Mouse (Mus musculus): ENCODE results near the gene Trim28.

Trim28 gene

GRCm38 (mm10) chr7:13033451-13034147 is 34.7 kb downstream of the Trim28 start:
- no peak for DNase-seq (ENCODE audit: low read depth, low spot score)

DNA sequence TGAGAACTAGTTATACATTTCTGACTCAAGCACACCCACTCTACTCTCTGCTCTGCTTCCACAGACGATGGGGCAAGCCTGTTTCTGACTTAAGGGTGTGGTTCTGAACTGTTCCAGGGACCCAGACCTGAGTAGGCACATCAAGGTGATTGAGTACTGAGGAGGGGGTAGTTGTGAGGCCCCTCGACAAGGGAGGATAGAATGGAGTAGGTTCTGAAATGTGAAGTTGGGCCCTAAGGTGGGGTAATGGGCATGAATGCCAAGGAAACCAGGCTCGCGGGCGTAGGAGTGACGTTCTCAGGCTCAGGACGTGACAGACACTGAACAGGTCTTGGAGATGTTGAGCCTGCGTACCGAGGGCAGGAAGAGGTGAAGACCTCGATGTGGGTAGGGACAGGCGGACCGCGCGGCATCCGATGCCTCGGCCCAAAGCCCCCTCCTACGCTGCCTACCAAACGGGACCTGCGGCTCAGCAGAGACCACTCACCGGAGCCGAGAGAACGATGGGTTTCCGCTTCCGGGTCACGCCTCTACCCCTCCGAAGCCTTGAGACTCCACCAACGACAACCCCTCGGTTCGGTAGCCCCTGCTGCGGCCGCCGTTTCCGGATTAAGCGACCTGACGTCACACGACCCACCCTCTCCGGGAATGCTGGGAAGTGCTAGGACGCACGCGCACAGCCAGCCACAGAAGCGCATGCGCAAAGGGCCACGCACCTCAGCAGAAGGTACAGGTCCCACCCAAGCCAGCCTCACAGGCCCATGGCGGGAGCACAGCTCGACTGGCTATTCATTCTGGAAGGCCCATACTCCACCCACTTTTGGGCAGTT is 35.4 kb downstream of the Trim28 start, which contains the start of gene Chmp2a:
Chmp2a (minus strand) TSS at position 660 of the 830 bp plus-strand sequence.
- peak; percentile 96 for DNase-seq (ENCODE audit: low read depth, low spot score)

DNA sequence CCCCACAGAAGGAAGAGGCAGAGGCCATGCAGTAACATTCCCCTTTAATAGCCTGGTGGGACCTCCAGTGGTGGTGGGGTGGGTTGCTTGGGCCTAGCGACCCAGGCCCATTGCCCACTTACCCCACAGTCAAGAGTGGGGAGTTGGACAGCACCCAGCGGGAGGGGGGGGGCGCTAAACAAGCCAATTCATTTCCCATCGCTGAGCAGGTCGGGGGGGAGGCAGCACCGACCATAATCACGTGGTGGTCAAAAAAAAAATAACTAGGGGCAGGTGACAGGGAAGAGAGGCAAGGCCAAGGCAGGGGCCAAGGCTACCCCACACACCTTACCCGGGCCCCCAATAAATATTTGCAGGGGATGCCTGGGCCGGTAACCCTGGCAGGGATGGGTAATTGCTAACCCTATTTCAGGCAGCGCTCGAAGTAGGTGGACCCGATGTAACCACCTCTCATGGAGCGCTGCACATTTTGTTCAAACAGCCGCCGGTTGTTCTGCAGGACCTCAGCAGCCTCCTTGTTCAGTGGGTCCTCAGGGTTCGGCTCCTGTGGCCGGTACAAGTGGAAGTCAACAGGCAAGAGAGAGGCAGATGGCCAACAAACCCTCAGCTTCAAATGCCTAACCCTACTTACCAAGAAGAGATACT is 36.4 kb downstream of the Trim28 start:
- no peak for DNase-seq (ENCODE audit: low read depth, low spot score)

DNA sequence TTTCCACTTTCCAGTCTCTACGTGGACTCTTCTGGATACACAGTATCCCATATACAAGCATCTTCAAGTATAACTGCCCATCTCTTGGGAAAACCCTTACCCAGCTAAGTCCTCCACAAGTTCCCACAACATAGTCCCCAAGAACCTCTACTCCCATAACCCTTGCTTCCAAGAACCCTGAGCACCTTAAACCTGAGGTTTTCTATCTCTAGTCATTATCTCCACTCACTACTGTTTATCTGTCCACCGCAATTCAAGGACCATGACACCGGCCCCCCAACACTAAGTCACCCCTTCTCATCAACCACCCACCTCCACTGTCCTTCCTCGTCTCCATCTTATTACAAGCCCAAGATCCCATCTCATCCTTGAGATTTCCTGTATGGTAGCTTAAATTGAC is 37.9 kb downstream of the Trim28 start:
- no peak for DNase-seq (ENCODE audit: low read depth, low spot score)

- DNase-seq (ENCODE audit: low read depth, low spot score): no peak
These were observed 38.5 kb downstream of the Trim28 start for GRCm38 (mm10) chr7:13037366-13037765.

DNA sequence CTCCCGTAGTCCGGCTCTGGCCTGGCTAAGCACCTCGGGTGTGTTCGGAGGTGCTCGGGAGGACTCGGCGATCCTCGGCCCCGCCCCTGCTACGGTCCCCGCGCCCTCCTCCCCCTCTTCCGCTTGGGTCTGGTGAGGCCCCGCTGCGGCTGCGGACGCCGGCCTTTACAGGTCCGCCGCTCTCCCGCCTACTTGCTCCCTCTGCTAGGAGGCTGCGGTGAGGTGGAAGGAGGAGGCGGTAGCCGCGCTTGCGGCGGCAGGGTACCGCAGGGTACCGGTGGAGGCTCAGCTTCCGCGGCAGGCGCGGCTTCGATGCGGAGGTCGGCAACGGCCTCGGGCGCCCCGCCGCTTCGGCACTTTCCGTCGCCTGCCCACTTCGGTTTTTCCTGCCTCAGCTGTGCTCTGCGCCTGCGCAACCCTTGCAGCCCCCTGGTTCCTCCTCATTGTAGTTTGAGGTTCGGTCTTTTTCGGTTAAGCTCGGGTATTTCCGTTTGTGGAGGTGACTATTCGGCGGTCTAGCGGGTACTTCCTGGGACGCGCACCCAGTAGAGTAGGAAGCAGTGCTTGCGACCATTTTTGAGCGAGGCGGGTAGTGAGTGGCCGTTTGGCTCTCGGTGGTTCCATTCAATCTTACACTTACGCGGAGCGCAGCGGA is 39.1 kb downstream of the Trim28 start, which contains the start of gene Ube2m:
Ube2m (minus strand) TSS at position 375 of the 655 bp plus-strand sequence.
- peak; percentile 98 for DNase-seq (ENCODE audit: low read depth, low spot score)

GRCm38 (mm10) chr7:13038621-13039169 is 39.8 kb downstream of the Trim28 start:
- no peak for DNase-seq (ENCODE audit: low read depth, low spot score)

- DNase-seq (ENCODE audit: low read depth, low spot score): no peak
These were observed 40.3 kb downstream of the Trim28 start for GRCm38 (mm10) chr7:13039181-13039580.

DNA sequence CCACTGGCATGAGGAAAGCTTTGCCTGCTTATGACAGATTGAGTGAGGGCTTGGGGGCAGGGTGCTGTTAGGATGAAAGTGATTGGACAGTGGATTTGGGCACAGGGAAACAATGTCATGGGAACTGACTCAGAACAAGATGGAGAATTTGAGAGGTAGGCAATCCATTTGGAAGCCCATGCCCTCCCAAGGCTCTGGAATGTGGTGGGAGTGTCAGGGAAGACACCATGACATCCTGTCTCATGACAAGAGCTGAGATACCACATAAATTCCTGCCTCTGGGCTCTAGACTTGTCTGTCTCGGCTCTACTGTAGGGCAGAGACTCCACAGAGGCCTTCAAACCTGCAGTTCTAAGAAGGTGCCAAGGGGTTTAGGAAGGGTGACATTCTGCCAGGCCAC is 42.3 kb downstream of the Trim28 start:
- no peak for DNase-seq (ENCODE audit: low read depth, low spot score)

DNA sequence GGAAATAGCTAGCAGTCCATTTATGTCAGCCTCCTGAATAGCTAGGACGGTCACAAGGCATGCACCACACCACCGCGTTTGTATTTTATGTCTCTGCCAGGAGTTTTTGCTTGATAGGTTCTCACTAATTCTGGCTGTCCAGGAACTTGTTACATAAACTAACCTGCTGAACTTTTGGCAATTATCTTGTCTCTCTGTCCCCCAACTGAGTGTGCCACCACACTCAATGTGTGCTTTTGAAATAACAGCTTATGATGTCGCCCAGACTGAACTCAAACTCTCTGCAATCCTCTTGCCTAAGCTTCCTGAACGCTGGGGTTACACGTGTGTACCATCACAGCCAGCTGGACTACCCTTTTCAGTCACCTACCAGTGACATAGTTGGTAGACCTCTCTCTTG is 43.6 kb downstream of the Trim28 start:
- DNase-seq (ENCODE audit: low read depth, low spot score): no peak

- no peak for DNase-seq (ENCODE audit: low read depth, low spot score)
These were observed 44.2 kb downstream of the Trim28 start for GRCm38 (mm10) chr7:13043120-13043444.

DNA sequence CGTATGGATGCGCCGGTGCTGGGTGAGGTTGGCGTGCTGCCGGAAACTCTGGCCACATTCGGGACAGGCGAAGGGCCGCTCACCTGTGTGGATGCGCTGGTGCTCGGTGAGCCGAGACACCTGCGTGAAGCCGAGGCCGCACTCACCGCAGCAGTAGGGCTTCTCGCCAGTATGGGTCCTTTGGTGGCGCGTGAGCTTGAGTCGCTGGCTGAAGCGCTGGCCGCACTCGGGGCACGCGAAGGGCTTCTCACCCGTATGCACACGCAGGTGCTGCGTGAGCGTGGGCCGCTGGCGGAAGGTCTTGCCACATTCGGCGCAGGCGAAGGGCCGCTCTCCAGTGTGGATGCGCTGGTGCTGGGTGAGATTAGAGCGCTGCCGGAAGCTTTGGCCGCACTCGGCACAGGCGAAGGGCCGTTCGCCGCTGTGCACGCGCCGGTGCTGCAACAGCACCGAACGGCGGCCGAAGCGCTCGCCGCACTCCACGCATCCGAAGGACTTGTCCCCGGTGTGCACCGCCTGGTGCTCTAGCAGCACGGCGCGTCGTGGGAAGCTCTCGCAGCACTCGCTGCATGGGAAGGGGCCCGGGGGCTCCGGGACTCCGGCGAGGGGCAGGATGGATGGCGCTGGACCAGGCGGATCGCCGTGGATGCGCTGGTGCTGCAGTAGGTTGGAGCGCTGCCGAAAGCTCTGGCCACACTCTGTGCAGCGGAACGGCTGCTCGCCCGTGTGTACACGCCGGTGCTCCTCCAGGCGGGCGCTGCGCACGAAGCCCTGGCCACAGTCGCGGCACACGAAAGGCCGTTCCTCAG is 44.7 kb downstream of the Trim28 start:
- no peak for DNase-seq (ENCODE audit: low read depth, low spot score)

DNA sequence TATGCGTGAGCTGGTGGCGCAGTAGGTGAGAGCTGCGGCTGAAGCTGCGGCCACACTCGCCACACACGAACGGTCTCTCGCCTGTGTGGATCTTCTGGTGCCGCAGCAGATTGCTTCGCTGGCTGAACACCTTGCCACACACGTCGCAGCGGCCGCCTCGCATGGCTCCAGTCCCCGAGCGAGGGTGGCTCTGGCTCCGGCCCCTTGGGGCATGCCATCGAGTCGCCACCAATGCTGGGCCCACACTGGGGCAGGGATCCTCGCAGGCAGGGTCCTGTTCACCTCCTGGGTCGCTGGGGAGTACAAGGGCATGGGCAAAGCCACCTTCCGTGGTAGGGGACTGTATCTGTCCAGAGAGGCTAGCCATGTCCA is 45.3 kb downstream of the Trim28 start:
- DNase-seq (ENCODE audit: low read depth, low spot score): no peak

GRCm38 (mm10) chr7:13046084-13046483 is 47.2 kb downstream of the Trim28 start:
- no peak for DNase-seq (ENCODE audit: low read depth, low spot score)

- DNase-seq (ENCODE audit: low read depth, low spot score): no peak
These were observed 54.1 kb downstream of the Trim28 start for GRCm38 (mm10) chr7:13053001-13053400.

DNA sequence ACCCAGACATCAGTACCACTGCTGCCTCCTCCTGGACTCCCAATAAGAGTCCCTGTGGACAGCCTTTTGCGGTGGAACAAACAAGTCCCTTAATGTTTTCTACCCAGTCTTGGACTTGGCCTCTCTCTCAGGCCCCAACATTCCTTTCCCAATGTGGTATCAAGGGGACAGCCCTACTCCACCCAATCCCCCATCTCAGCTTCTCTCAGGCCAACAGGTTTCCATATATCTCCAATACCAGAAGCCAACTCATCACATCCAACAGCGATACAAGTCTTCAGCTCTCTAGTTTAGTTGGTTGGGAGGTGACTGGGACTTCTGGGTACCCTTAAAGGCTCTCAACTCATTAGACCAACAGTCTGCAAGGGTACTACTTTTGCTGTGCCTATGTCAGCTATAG is 54.6 kb downstream of the Trim28 start:
- no peak for DNase-seq (ENCODE audit: low read depth, low spot score)

DNA sequence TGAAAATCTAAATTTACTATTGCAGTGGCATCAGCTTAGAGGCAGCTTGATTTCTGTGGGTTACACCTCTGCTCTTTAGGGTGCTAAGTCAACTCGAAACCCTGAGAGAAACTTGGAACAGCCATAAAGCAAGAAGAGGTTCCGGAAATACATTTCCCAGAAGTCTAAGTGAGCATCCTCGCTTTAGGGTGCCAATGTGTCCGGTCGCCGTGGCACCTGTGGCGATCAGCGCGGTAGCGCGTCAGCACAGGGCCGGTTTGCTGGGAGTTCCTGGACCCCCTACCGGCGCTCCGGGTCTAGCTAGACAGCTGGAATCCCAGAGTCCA is 55.0 kb downstream of the Trim28 start:
- DNase-seq (ENCODE audit: low read depth, low spot score): no peak

DNA sequence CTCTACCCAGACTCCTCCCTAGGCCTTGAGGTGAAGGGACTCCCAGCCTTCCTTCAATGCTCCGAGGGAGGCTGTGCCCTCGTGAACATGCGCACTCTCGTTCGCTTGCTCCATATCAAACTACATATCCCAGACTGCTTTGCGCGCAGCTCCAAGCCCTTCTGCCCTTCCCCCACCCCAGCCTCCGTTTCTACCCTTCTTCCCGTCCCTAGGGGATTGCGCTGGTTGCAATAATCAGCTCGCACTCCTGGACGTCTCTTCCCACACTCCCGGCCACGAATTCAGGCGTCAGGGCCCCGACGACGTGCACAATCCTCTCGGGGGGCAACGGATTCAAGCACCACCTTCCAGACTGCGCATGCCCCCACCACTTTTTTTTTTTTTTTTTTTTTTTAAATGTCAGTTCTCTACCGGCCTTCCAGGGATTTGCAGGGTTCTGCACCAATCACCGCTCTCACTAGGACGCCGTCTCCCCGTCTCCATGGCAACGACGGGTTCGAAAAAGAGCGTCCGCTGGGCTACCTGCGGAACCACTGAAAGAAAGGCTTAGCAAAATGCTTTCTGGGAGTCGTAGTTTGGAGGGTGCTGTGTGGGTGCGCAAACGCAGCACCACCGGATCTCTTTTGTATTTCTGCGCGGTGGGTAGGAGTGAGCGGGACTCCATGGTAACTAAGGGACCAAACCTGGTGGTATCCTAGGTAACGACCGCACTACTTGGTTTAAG is 55.5 kb downstream of the Trim28 start, which contains the start of gene Mzf1:
Mzf1 (minus strand) TSS at position 478 of the 724 bp plus-strand sequence.
- DNase-seq (ENCODE audit: low read depth, low spot score): peak; percentile 98

- no peak for DNase-seq (ENCODE audit: low read depth, low spot score)
These were observed 58.2 kb downstream of the Trim28 start for GRCm38 (mm10) chr7:13056913-13057700.
